ENCODE assay signal across 23 mouse cellular contexts in genomic region chr1:81285633-81286032, GRCm38 (mm10).
"Had no signal": no experiment of that assay in that cellular context is flagged by ENCODE, and none has a peak within 500 bp of the region (broad histone marks: within the 10 kb centered on the region; RNA-seq: fewer than 3 reads in every experiment).

No protein-coding gene starts in this region.

- H3K4me2 ChIP-seq: limb, embryonic 12.5 days; limb, embryonic 15.5 days; liver, embryonic 11.5 days; lung, embryonic 14.5 days; midbrain, embryonic 12.5 days; midbrain, embryonic 15.5 days; neural tube, embryonic 12.5 days; neural tube, embryonic 15.5 days had no signal

- H3K27me3 ChIP-seq: limb, embryonic 12.5 days; limb, embryonic 15.5 days; midbrain, embryonic 12.5 days; midbrain, embryonic 15.5 days; neural tube, embryonic 12.5 days; neural tube, embryonic 15.5 days had no signal

- H3K9me3 ChIP-seq: limb, embryonic 12.5 days; limb, embryonic 15.5 days; midbrain, embryonic 12.5 days; midbrain, embryonic 15.5 days; neural tube, embryonic 12.5 days; neural tube, embryonic 15.5 days had no signal

- H3K36me3 ChIP-seq: limb, embryonic 12.5 days; limb, embryonic 15.5 days; midbrain, embryonic 12.5 days; midbrain, embryonic 15.5 days; neural tube, embryonic 12.5 days; neural tube, embryonic 15.5 days had no signal

- H3K9ac ChIP-seq: limb, embryonic 12.5 days; limb, embryonic 15.5 days; liver, embryonic 14.5 days; liver, postnatal 0 days; lung, embryonic 14.5 days; midbrain, embryonic 12.5 days; midbrain, embryonic 15.5 days; neural tube, embryonic 12.5 days; neural tube, embryonic 15.5 days had no signal

- H3K4me3 ChIP-seq: layer of hippocampus, adult 2 months; limb, embryonic 12.5 days; limb, embryonic 15.5 days; midbrain, embryonic 12.5 days; midbrain, embryonic 15.5 days; neural tube, embryonic 12.5 days; neural tube, embryonic 15.5 days had no signal

- H3K4me1 ChIP-seq: limb, embryonic 12.5 days; limb, embryonic 15.5 days; midbrain, embryonic 12.5 days; neural tube, embryonic 12.5 days had no signal

- ATAC-seq: intestine, embryonic 16.5 days; liver, postnatal 0 days; lung, postnatal 0 days; midbrain, embryonic 15.5 days had no signal

- H3K27ac ChIP-seq: layer of hippocampus, adult 2 months; limb, embryonic 12.5 days; limb, embryonic 15.5 days; liver, embryonic 14.5 days; macrophage; midbrain, embryonic 12.5 days; midbrain, embryonic 15.5 days; neural tube, embryonic 12.5 days; neural tube, embryonic 15.5 days; stomach, postnatal 0 days had no signal

- DNase-seq: kidney, adult 9 months; layer of hippocampus, adult 9-11 months; liver, postnatal 0 days; lung, embryonic 14.5 days; right cerebral cortex, adult 18-20 months; right cerebral cortex, postnatal 14 days; right cerebral cortex, postnatal 4 days; thymus, adult 2 months; thymus, postnatal 14 days; thymus, postnatal 4 days had no signal
